Mouse (Mus musculus): ENCODE results near the gene Gm3646.

- TF ChIP-seq CTCF (IDR thresholded peaks at IDR 0.05; ENCODE audit: control insufficient read depth, insufficient read depth, low read length) (no peak), POLR2A (IDR thresholded peaks at IDR 0.05; ENCODE audit: borderline replicate concordance, control insufficient read depth, low read depth, low read length) (no peak)
Measured at GRCm38 (mm10) chr1:39758244-39758643, 46.9 kb downstream of the Gm3646 start.
